Mouse (Mus musculus) regulatory T cell (primary cell): ENCODE results near the gene Trpm8.

Experiments used
- in situ Hi-C: fragments of 300-600 bp; cut with MboI, MseI; formaldehyde crosslinking; loops from one replicate; pipeline ENCODE4 v1.15.1; 2025; ENCODE audit warnings: high pct_unique_total_duplicates

Trpm8 gene

GRCm38 (mm10) chr1:88247660-88248059, 29.8 kb upstream of the Trpm8 start:
- in situ Hi-C loops: no loop called here

- in situ Hi-C loops: no loop called here
Observed at GRCm38 (mm10) chr1:88248658-88249057, 28.8 kb upstream of the Trpm8 start.

- in situ Hi-C loops: no loop called here
Observed at GRCm38 (mm10) chr1:88249596-88249995, 27.9 kb upstream of the Trpm8 start.

GRCm38 (mm10) chr1:88250023-88250422, 27.4 kb upstream of the Trpm8 start:
- in situ Hi-C loops: no loop called here

DNA sequence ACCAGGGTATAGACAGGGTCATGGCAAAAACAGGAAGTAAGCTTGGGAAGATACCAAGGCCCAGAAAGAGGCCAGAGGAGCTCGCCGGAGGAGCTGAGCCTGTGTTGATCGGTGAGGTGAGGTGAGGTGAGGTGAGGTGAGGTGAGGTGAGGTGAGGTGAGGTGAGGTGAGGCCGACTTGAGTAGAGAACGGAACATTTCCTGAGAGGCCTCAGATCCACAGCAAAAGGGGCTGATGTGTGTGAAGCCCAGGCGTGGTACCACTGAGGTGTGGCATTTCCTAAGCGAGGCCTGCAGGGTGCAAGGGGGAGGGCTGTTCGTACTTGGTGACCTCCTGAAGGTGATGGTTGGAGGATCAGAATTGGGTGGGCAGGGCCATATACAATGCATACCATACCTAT, 24.4 kb upstream of the Trpm8 start:
- in situ Hi-C loops: no loop called here

DNA sequence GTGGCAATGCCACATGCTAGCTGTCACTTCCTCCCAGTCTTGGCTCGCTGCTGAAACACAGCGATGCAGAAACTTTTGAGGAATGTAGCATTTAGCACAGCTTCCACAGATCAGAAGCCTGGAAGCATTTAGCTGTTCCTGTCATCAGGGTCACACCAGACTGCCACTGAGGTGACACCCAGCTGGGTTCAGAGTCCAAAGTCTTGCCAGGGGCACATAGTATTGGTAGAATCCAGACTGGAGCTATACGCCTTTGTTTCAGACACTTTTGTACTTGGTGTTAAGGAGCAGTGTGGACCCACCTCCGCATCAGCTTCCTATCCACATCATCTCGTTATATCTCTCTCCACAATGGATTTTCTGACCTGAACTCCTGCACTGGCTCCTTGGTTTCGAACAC, 23.9 kb upstream of the Trpm8 start:
- in situ Hi-C loops: no loop called here

GRCm38 (mm10) chr1:88254793-88255465, 22.5 kb upstream of the Trpm8 start:
- in situ Hi-C loops: no loop called here

- in situ Hi-C loops: no loop called here
Observed at GRCm38 (mm10) chr1:88255466-88255857, 22.0 kb upstream of the Trpm8 start.

- in situ Hi-C loops: no loop called here
Observed at GRCm38 (mm10) chr1:88255989-88256754, 21.3 kb upstream of the Trpm8 start.

- in situ Hi-C loops: no loop called here
Observed at GRCm38 (mm10) chr1:88256886-88257663, 20.4 kb upstream of the Trpm8 start.

GRCm38 (mm10) chr1:88257681-88258080, 19.8 kb upstream of the Trpm8 start:
- in situ Hi-C loops: no loop called here

GRCm38 (mm10) chr1:88258361-88258760, 19.1 kb upstream of the Trpm8 start:
- in situ Hi-C loops: no loop called here

DNA sequence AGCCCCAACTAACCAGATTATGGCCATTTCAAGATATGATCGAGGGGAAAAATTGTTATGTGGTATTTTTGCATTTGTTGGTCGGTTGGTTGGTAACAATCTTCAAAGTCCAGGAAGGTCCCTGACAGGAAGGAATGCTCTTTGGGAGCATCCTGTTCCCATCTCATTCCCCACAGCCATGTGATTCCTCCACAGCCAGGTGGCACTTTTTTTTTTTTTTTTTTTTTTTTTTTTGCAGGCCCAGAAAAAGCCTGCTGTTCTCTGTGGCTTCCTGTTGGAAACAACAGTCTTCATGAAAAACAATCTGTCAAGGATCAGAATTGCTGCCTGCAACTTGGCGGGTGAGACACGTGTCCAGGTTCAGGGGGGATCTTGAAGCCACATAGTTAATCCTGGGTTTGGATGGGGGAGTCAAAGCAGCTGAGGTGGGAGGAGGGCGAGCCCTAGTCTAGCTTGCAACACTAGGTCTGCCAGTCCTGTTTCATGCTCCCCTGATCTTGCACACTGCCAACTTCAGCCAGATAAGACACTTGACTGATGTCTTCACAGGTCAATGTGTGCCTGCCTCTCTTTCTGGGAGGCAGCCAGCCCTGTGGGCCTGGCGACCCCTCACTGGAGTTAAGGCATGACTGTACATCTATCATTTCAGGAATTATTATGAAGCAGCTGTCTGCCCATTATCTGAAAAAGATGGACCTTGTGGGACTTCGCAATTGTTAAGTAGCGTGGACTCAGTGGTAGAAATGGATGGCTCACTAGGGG, 18.4 kb upstream of the Trpm8 start:
- in situ Hi-C loops: no loop called here

GRCm38 (mm10) chr1:88259643-88260024, 17.8 kb upstream of the Trpm8 start:
- in situ Hi-C loops: no loop called here

- in situ Hi-C loops: no loop called here
Observed at GRCm38 (mm10) chr1:88260114-88260513, 17.3 kb upstream of the Trpm8 start.

- in situ Hi-C loops: no loop called here
Observed at GRCm38 (mm10) chr1:88260604-88261377, 16.7 kb upstream of the Trpm8 start.

- in situ Hi-C loops: no loop called here
Observed at GRCm38 (mm10) chr1:88261706-88262105, 15.8 kb upstream of the Trpm8 start.

- in situ Hi-C loops: no loop called here
Observed at GRCm38 (mm10) chr1:88262255-88262654, 15.2 kb upstream of the Trpm8 start.

- in situ Hi-C loops: no loop called here
Observed at GRCm38 (mm10) chr1:88262961-88263360, 14.5 kb upstream of the Trpm8 start.

- in situ Hi-C loops: no loop called here
Observed at GRCm38 (mm10) chr1:88263778-88264177, 13.7 kb upstream of the Trpm8 start.
